Mouse (Mus musculus) adrenal gland (tissue): ENCODE results near the gene Commd4.

Experiments
- intact Hi-C: fragments of 180-260 bp; cut with DNase I; formaldehyde crosslinking; loops from one replicate; pipeline ENCODE4 v1.15.1; 2025

Gene Commd4

GRCm38 (mm10) chr9:57144830-57145229, 13.3 kb downstream of the Commd4 start:
- intact Hi-C loops, result no loop called here

DNA sequence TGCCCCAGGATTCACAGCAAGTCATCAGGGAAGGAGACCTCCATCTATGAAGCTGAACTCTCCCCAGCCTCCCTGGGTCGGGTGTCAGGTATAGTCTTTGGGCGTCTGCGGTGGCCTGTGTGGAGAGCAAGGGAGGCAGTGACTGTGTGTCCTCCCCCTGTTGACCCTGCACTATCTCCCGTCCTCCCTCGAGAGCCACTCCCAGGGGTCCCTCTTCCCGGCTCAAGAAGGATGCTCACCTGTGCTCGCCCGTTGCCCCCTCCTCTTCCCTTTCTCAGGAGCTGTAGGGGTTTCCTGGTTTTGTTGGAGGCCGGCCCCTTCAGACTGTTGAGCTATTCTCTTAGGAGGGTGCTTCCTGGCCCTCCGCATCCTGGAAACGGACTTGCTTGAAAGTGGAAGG, 14.9 kb downstream of the Commd4 start:
- intact Hi-C loops, result no loop called here

DNA sequence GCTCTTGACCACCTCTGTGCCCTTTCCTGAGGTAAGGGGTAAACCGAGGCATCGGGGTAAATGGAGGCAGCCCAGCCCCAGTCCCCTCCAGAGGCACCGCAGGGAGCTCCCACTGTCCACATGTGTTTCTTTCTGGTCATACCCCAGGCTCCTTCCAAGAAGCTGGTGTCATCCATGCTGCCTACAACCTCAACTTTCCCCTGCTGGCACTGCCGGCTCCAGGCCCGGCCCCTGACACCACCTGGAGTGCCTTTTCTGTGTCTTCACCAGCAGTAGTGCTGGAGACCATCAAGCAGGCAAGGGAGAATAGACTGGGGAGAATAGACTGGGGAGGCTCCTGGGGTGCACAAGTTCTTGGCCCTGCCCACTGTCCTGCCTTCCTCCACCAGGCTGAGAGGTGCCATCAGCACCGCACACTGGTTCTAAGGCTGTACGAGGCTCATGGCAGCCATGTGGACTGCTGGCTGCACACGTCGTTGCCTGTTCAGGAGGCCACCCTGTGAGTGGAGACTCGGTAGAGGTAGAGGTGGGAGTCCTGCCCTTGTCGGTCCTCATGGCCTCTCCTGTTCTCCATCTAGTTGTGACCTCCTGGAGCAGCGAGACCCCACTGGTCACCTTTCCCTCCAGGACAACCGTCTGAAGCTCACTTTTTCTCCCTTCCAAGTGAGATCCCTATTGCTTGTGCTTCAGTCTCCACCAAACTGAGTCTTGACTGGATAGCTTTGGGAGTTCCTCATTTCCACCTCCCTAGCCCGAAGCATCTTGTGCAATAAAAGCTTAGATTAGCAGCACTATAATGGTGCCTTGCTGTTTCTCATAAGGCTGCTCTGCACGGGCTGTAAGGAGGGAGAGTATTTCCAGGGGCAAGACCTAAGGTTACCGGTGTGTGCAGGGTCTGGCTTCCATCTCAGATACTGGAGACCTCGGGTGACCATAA, 16.4 kb downstream of the Commd4 start:
- intact Hi-C loops, result no loop called here

GRCm38 (mm10) chr9:57139571-57139970, 18.6 kb downstream of the Commd4 start:
- intact Hi-C loops, result no loop called here

GRCm38 (mm10) chr9:57139110-57139509, 19.0 kb downstream of the Commd4 start:
- intact Hi-C loops, result no loop called here

- intact Hi-C loops, result no loop called here
These were observed 19.6 kb downstream of the Commd4 start for GRCm38 (mm10) chr9:57138507-57138906.

DNA sequence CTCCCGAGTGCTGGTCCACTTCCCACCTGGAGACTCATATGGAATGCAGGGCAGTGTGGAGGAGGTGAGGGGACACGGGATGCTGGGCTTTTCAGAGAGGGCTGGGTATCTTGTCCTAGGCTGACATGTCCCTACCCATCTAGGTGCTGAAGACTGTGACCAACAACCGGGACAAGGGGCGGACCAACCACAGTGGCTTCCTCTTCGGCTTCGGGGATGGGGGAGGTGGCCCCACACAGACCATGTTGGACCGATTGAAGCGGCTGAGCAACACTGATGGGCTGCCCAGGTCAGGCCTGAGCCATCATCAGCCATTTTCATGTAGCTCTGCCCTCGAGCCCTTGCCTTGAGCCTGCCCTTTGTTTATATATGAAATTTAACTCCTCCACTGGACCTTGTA, 20.4 kb downstream of the Commd4 start:
- intact Hi-C loops, result no loop called here

GRCm38 (mm10) chr9:57137246-57137645, 20.9 kb downstream of the Commd4 start:
- intact Hi-C loops, result no loop called here

DNA sequence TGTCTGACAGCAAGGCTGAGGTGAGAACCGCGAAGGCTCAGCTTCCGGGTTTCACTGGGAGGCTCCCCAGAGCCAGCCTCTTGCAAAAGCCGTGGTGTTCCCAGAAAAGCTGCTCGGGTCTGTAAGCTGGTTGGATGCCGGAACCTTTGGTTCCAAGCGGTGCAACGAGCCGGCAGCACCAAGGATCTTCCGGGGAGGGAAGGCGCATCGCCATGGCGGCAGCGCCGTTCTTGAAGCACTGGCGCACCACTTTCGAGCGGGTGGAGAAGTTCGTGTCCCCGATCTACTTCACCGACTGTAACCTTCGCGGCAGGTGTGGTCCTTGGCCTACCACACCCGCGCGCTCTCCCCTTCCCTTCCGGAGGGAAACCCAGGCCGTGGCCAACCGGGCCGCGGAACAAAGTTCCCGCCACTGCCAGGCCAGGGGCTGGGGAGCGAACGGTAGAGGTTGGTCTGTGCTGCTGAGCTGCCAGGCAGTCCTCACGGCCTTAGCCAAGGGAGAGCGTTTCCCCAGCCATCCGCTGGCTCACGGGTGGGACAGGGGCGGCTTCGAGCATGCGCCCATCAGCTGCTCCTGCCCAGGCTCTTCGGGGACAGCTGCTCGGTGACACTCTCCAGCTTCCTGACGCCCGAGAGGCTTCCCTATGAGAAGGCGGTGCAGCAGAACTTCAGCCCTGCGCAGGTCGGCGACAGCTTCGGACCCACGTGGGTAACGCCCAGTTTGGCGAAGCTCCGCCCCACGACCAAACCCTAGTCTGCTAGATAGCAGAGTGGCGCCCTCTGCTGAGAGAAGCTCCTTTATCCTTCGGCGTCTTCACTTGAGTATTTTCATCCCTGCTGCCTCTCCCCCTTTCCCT, 27.3 kb downstream of the Commd4 start, which contains the start of gene Man2c1:
Gene Man2c1 (plus strand): TSS at position 114 of the 857 bp plus-strand sequence.
- intact Hi-C loops, result loop anchor here (5.0 kb wide), 4 partner anchors 59 to 204 kb away; partner anchors contain the start of genes Sin3a, Snupn and Snx33

- intact Hi-C loops, result loop anchor here (5.0 kb wide), 4 partner anchors 57 to 202 kb away; partner anchors contain the start of genes Sin3a, Snupn and Snx33
These were observed 28.5 kb downstream of the Commd4 start for GRCm38 (mm10) chr9:57129641-57130040.

DNA sequence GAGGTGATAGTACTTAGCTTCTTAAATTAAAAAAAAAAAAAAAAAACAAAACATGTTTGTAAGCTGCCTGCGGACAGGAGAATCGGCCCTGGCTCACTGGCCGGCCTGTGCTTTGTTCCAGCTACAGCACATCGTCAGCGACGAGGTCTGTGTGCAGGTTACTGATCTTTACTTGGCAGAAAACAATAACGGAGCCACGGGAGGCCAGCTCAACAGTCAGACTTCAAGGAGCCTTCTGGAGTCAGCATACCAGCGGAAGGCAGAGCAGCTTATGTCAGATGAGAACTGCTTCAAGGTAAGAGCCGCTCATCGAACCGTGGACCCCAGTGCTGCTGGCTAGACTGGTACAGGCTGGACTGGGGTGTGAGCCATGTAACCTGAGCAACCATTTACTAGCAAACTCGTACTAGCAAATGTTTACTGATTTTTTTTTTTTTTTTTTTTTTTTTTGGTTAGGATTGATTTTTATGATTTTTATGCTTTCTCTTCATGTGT, 40.8 kb downstream of the Commd4 start:
- intact Hi-C loops, result loop anchor here (10.0 kb wide), 1 partner anchor 53 kb away; no protein-coding TSS in a partner anchor
